Mouse (Mus musculus): ENCODE measurements at regions not wholly inside any gene's neighbourhood (a gene's known extent, or its start where the extent isn't known, plus 50 kb on each side); places are given as distances from the start of the nearest gene placed in this dataset.
A peak's percentile ranks its signal among the peaks of the same experiment; 100 is the strongest.

GRCm38 (mm10) chr2:106355984-106356547 lies 337.0 kb upstream of the Mpped2 start:
- TF ChIP-seq CTCF (IDR thresholded peaks at IDR 0.05; ENCODE audit: low read depth, low read length), result peak; percentile 68
- TF ChIP-seq POLR2A (IDR thresholded peaks at IDR 0.05; ENCODE audit: insufficient read depth, low read length), result no peak
- TF ChIP-seq EP300 (IDR thresholded peaks at IDR 0.05; ENCODE audit: insufficient read depth, low read depth, low read length), result no peak
